Mouse (Mus musculus) gastrocnemius, adult 18-20 months (tissue): ENCODE measurements around the gene Rac3. TPM values are rescaled to one million over a fixed set of nuclear protein-coding genes. Genes with fewer than 3 reads are reported as not detected.

ENCODE experiments used
- total RNA-seq, 2 experiments: library from RNA; stranded (reverse); gene quantifications; 2 replicates each; pipeline ENCODE4 v1.2.3; 2021

Rac3 gene
- total RNA-seq, 2 experiments from 2014 or later, result 0.95 to 1.3 TPM

Other genes with a start within 250 kb of the Rac3 start
- 100 to 1,000 TPM; 130 to 136 TPM for gene Mrpl12, start 236.9 kb upstream of the Rac3 start, total RNA-seq
- gene Slc25a10, start 229.6 kb upstream of the Rac3 start, total RNA-seq, result 1 to 10 TPM; 3.3 to 4.5 TPM
- under 1 TPM in 1 of 2 experiments, not detected in 1; 0.45 TPM for gene Gcgr, start 190.8 kb upstream of the Rac3 start, total RNA-seq
- 10 to 100 TPM; 18.4 to 22.7 TPM for gene Mcrip1, start 171.7 kb upstream of the Rac3 start, total RNA-seq
- gene Ppp1r27, start 170.3 kb upstream of the Rac3 start, total RNA-seq, result 100 to 1,000 TPM; 140 to 577 TPM
- gene P4hb, start 148.2 kb upstream of the Rac3 start, total RNA-seq, result 100 to 1,000 TPM; 188 to 221 TPM
- gene Arhgdia, start 139.8 kb upstream of the Rac3 start, total RNA-seq, result 10 to 100 TPM; 71.0 to 89.8 TPM
- 10 to 100 TPM; 42.8 to 48.6 TPM for gene Alyref, start 123.1 kb upstream of the Rac3 start, total RNA-seq
- gene Anapc11, start 123.0 kb upstream of the Rac3 start, total RNA-seq, result 10 to 100 TPM; 45.9 to 52.1 TPM
- gene Npb, start 113.0 kb upstream of the Rac3 start, total RNA-seq, result not detected
- 10 to 100 TPM; 26.1 to 27.7 TPM for gene Pcyt2, start 103.5 kb upstream of the Rac3 start, total RNA-seq
- 1 to 10 TPM; 3.6 to 4.2 TPM for gene Sirt7, start 96.2 kb upstream of the Rac3 start, total RNA-seq
- 10 to 100 TPM; 50.2 to 58.8 TPM for gene Mafg, start 87.9 kb upstream of the Rac3 start, total RNA-seq
- 1 to 10 TPM; 2.8 to 3.2 TPM for gene Pycr1, start 77.7 kb upstream of the Rac3 start, total RNA-seq
- 100 to 1,000 TPM; 124 to 137 TPM for gene Myadml2, start 73.3 kb upstream of the Rac3 start, total RNA-seq
- gene Notum, start 60.3 kb upstream of the Rac3 start, total RNA-seq, result not detected
- 10 to 100 TPM; 31.1 to 33.4 TPM for gene Aspscr1, start 48.5 kb upstream of the Rac3 start, total RNA-seq
- 10 to 100 TPM; 24.2 to 32.0 TPM for gene Cenpx, start 7.7 kb upstream of the Rac3 start, total RNA-seq
- 1 to 10 TPM; 2.3 to 3.0 TPM for gene Lrrc45, start 7.5 kb upstream of the Rac3 start, total RNA-seq
- gene Dcxr, start 5.8 kb downstream of the Rac3 start, total RNA-seq, result 1 to 10 TPM; 8.2 to 9.6 TPM
- gene Cbr2, start 10.6 kb downstream of the Rac3 start, total RNA-seq, result 10 to 100 TPM; 11.6 to 16.9 TPM
- gene Hmga1b, start 41.3 kb downstream of the Rac3 start, total RNA-seq, result 10 to 100 TPM; 20.4 to 22.2 TPM
- gene Rfng, start 62.7 kb downstream of the Rac3 start, total RNA-seq, result 10 to 100 TPM; 12.6 to 13.0 TPM
- 10 to 100 TPM; 62.5 to 63.3 TPM for gene Gps1, start 62.8 kb downstream of the Rac3 start, total RNA-seq
- 10 to 100 TPM; 27.6 to 28.6 TPM for gene Dus1l, start 74.9 kb downstream of the Rac3 start, total RNA-seq
- 10 to 100 TPM; 11.4 to 17.1 TPM for gene Fasn, start 103.1 kb downstream of the Rac3 start, total RNA-seq
- 1 to 10 TPM; 3.0 to 3.5 TPM for gene Ccdc57, start 211.4 kb downstream of the Rac3 start, total RNA-seq
- 100 to 1,000 TPM; 257 to 298 TPM for gene Slc16a3, start 227.0 kb downstream of the Rac3 start, total RNA-seq